Mouse (Mus musculus): ENCODE measurements around the gene Wls.

GRCm38 (mm10) chr3:159883325-159883724 is 43.9 kb downstream of the Wls start:
- TF ChIP-seq CTCF (conservative IDR thresholded peaks at IDR 0.05 in 1 of 2, IDR thresholded peaks at IDR 0.05 in 1 of 2; ENCODE audit: low read depth in 2 of 2, low read length in 2 of 2) (no peak), TCF12 (IDR thresholded peaks at IDR 0.05; ENCODE audit: low read depth, low read length) (no peak), MAX (IDR thresholded peaks at IDR 0.05; ENCODE audit: low read length) (no peak), POLR2A (IDR thresholded peaks at IDR 0.05; ENCODE audit: low read depth, low read length) (no peak), EP300 (IDR thresholded peaks at IDR 0.05; ENCODE audit: low read length) (no peak), NRF1 (IDR thresholded peaks at IDR 0.05; ENCODE audit: low read depth, low read length) (no peak), MEF2A (IDR thresholded peaks at IDR 0.05; ENCODE audit: borderline replicate concordance, low read depth, low read length) (no peak), NELFE (IDR thresholded peaks at IDR 0.05; ENCODE audit: low read depth, low read length) (no peak), ZC3H11A (IDR thresholded peaks at IDR 0.05; ENCODE audit: low read depth, low read length) (no peak), ETS1 (conservative IDR thresholded peaks at IDR 0.05; ENCODE audit: low read depth, low read length) (no peak), HCFC1 (IDR thresholded peaks at IDR 0.05; ENCODE audit: low read depth, low read length) (no peak), USF1 (IDR thresholded peaks at IDR 0.05; ENCODE audit: low read depth, low read length) (no peak)
